Mouse (Mus musculus): Measurements from ENCODE around the gene Tnpo2. TPM values are rescaled to one million over a fixed set of nuclear protein-coding genes. Genes with fewer than 3 reads are reported as not detected.
A peak's percentile ranks its signal among the peaks of the same experiment; 100 is the strongest.

The Tnpo2 gene
- polyA plus RNA-seq, 1 experiment from 2014 or later, result 28.1 TPM

- Histone ChIP-seq H3K9me3 (no peaks in the 10 kb centered on the region), H3K9ac (peak within 1 kb of the TSS; percentile 67), H3K27me3 (replicated peaks) (no peaks in the 10 kb centered on the region), H3K4me3 (replicated peaks) (peak within 1 kb of the TSS; percentile 83), H3K36me3 (peaks cover 13% of the 10 kb centered on the region), H3K27ac (peak within 1 kb of the TSS; percentile 34; the same call in 1 of the 2 replicates), H3K4me1 (replicated peaks) (0 out of 2 replicates have a peak, but pooled peaks cover 11% of the 10 kb centered on the region), H3K4me2 (replicated peaks) (peak within 1 kb of the TSS; percentile 94)
- peak; percentile 95 for ATAC-seq
- WGBS, result under 1% methylated on average over 53 of the region's 53 CpGs
Measured at GRCm38 (mm10) chr8:85059879-85060616, 23.3 kb downstream of the Tnpo2 start, which contains the start of gene Fbxw9. Gene Fbxw9, plus strand, starts transcription at chr8:85060055.

- no peaks in the 10 kb centered on the region for H3K9me3 ChIP-seq
- H3K4me1 ChIP-seq (replicated peaks), result 0 out of 2 replicates have a peak, but pooled peaks cover 11% of the 10 kb centered on the region
- no peak overlapping the region for H3K4me2 ChIP-seq (replicated peaks)
- no peak overlapping the region for H3K9ac ChIP-seq
- no peaks in the 10 kb centered on the region for H3K27me3 ChIP-seq (replicated peaks)
- H3K36me3 ChIP-seq, result no peaks in the 10 kb centered on the region
- H3K27ac ChIP-seq, result no peak overlapping the region
- 97% methylated on average over 4 of the region's 4 CpGs for WGBS
- no peak overlapping the region for H3K4me3 ChIP-seq (replicated peaks)
- no peak for ATAC-seq
Measured at GRCm38 (mm10) chr8:85062603-85063002, 25.9 kb downstream of the Tnpo2 start.

- H3K4me3 ChIP-seq (replicated peaks), result no peak overlapping the region
- 0 out of 2 replicates have a peak, but pooled peaks cover 11% of the 10 kb centered on the region for H3K4me1 ChIP-seq (replicated peaks)
- H3K9me3 ChIP-seq, result no peaks in the 10 kb centered on the region
- H3K4me2 ChIP-seq (replicated peaks), result no peak overlapping the region
- peak; percentile 48 for ATAC-seq
- no peaks in the 10 kb centered on the region for H3K27me3 ChIP-seq (replicated peaks)
- WGBS, result 18% methylated on average over 2 of the region's 2 CpGs
- H3K27ac ChIP-seq, result no peak overlapping the region
- H3K36me3 ChIP-seq, result no peaks in the 10 kb centered on the region
- no peak overlapping the region for H3K9ac ChIP-seq
Measured at GRCm38 (mm10) chr8:85065213-85065612, 28.5 kb downstream of the Tnpo2 start.

- Histone ChIP-seq H3K9ac (no peak overlapping the region), H3K9me3 (no peaks in the 10 kb centered on the region), H3K4me2 (replicated peaks) (no peak overlapping the region), H3K27ac (no peak overlapping the region), H3K27me3 (replicated peaks) (no peaks in the 10 kb centered on the region), H3K4me1 (replicated peaks) (peaks cover 4% of the 10 kb centered on the region; the same call in 1 of the 2 replicates), H3K36me3 (no peaks in the 10 kb centered on the region), H3K4me3 (replicated peaks) (no peak overlapping the region)
- WGBS, result 95% methylated on average over 2 of the region's 2 CpGs
- ATAC-seq, result no peak
Measured at GRCm38 (mm10) chr8:85067155-85067554, 30.4 kb downstream of the Tnpo2 start.

- Histone ChIP-seq H3K36me3 (no peaks in the 10 kb centered on the region), H3K4me1 (replicated peaks) (peaks cover 9% of the 10 kb centered on the region; the same call in 1 of the 2 replicates), H3K4me3 (replicated peaks) (no peak within 1 kb of the TSS), H3K4me2 (replicated peaks) (no peak within 1 kb of the TSS), H3K27me3 (replicated peaks) (no peaks in the 10 kb centered on the region), H3K9me3 (no peaks in the 10 kb centered on the region), H3K9ac (no peak within 1 kb of the TSS), H3K27ac (no peak within 1 kb of the TSS)
- no peak for ATAC-seq
Measured at GRCm38 (mm10) chr8:85067982-85068381, 31.3 kb downstream of the Tnpo2 start, which contains the start of gene Gm5741. Gene Gm5741, minus strand, starts transcription at chr8:85067982.

GRCm38 (mm10) chr8:85071041-85071440 is 34.3 kb downstream of the Tnpo2 start:
- H3K9ac ChIP-seq, result no peak overlapping the region
- peak overlapping the region; percentile 73 for H3K4me2 ChIP-seq (replicated peaks)
- H3K9me3 ChIP-seq, result no peaks in the 10 kb centered on the region
- no peak for ATAC-seq
- peak overlapping the region; percentile 97 for H3K27ac ChIP-seq
- H3K4me1 ChIP-seq (replicated peaks), result peaks cover 9% of the 10 kb centered on the region; the same call in 1 of the 2 replicates
- 73% methylated on average over 5 of the region's 5 CpGs for WGBS
- H3K27me3 ChIP-seq (replicated peaks), result no peaks in the 10 kb centered on the region
- peaks cover 17% of the 10 kb centered on the region for H3K36me3 ChIP-seq
- H3K4me3 ChIP-seq (replicated peaks), result peak overlapping the region; percentile 97

GRCm38 (mm10) chr8:85071514-85072281 is 35.0 kb downstream of the Tnpo2 start, which contains the start of gene Dhps:
Gene Dhps, plus strand, starts transcription at chr8:85071757.
- Histone ChIP-seq H3K27me3 (replicated peaks) (no peaks in the 10 kb centered on the region), H3K36me3 (peaks cover 17% of the 10 kb centered on the region), H3K4me2 (replicated peaks) (peak within 1 kb of the TSS; percentile 73), H3K9ac (peak within 1 kb of the TSS; percentile 90), H3K4me1 (replicated peaks) (peaks cover 9% of the 10 kb centered on the region; the same call in 1 of the 2 replicates), H3K4me3 (replicated peaks) (peak within 1 kb of the TSS; percentile 97), H3K27ac (peak within 1 kb of the TSS; percentile 97), H3K9me3 (no peaks in the 10 kb centered on the region)
- peak; percentile 93 for ATAC-seq
- WGBS, result under 1% methylated on average over 68 of the region's 68 CpGs

GRCm38 (mm10) chr8:85072364-85072929 is 35.7 kb downstream of the Tnpo2 start:
- Histone ChIP-seq H3K4me2 (replicated peaks) (peak overlapping the region; percentile 73), H3K4me1 (replicated peaks) (peaks cover 9% of the 10 kb centered on the region; the same call in 1 of the 2 replicates), H3K9me3 (no peaks in the 10 kb centered on the region), H3K36me3 (peaks cover 17% of the 10 kb centered on the region), H3K27ac (peak overlapping the region; percentile 97; the same call in 1 of the 2 replicates), H3K4me3 (replicated peaks) (peak overlapping the region; percentile 97), H3K9ac (peak overlapping the region; percentile 90), H3K27me3 (replicated peaks) (no peaks in the 10 kb centered on the region)
- 37% methylated on average over 9 of the region's 9 CpGs for WGBS
- 0 out of 2 replicates have a peak, but pooled peaks have one; percentile 17 for ATAC-seq

GRCm38 (mm10) chr8:85073041-85073612 is 36.4 kb downstream of the Tnpo2 start:
- no peak for ATAC-seq

GRCm38 (mm10) chr8:85074167-85074566 is 37.5 kb downstream of the Tnpo2 start:
- Histone ChIP-seq H3K9ac (no peak overlapping the region), H3K36me3 (peaks cover 21% of the 10 kb centered on the region), H3K4me1 (replicated peaks) (peaks cover 9% of the 10 kb centered on the region; the same call in 1 of the 2 replicates), H3K4me3 (replicated peaks) (no peak overlapping the region), H3K9me3 (no peaks in the 10 kb centered on the region), H3K27ac (no peak overlapping the region), H3K27me3 (replicated peaks) (no peaks in the 10 kb centered on the region), H3K4me2 (replicated peaks) (no peak overlapping the region)
- 71% methylated on average over 10 of the region's 10 CpGs for WGBS
- no peak for ATAC-seq

More at GRCm38 (mm10) chr8:85073041-85073612, 36.4 kb downstream of the Tnpo2 start:
- peaks cover 17% of the 10 kb centered on the region for H3K36me3 ChIP-seq
- no peaks in the 10 kb centered on the region for H3K27me3 ChIP-seq (replicated peaks)
- no peak overlapping the region for H3K27ac ChIP-seq
- no peak overlapping the region for H3K4me3 ChIP-seq (replicated peaks)
- no peak overlapping the region for H3K4me2 ChIP-seq (replicated peaks)
- H3K4me1 ChIP-seq (replicated peaks), result peaks cover 9% of the 10 kb centered on the region; the same call in 1 of the 2 replicates
- WGBS, result 90% methylated on average over 15 of the region's 15 CpGs
- no peaks in the 10 kb centered on the region for H3K9me3 ChIP-seq
- H3K9ac ChIP-seq, result no peak overlapping the region

- peaks cover 21% of the 10 kb centered on the region for H3K36me3 ChIP-seq
- ATAC-seq, result no peak
- H3K27ac ChIP-seq, result no peak overlapping the region
- H3K9ac ChIP-seq, result no peak overlapping the region
- WGBS, result 88% methylated on average over 10 of the region's 10 CpGs
- H3K4me1 ChIP-seq (replicated peaks), result peaks cover 9% of the 10 kb centered on the region; the same call in 1 of the 2 replicates
- no peaks in the 10 kb centered on the region for H3K27me3 ChIP-seq (replicated peaks)
- H3K4me3 ChIP-seq (replicated peaks), result no peak overlapping the region
- no peaks in the 10 kb centered on the region for H3K9me3 ChIP-seq
- H3K4me2 ChIP-seq (replicated peaks), result no peak overlapping the region
Measured at GRCm38 (mm10) chr8:85074617-85075016, 37.9 kb downstream of the Tnpo2 start.
